Mouse (Mus musculus): ENCODE measurements around the gene Tiam1.

GRCm38 (mm10) chr16:89874012-89874704 is 269.4 kb downstream of the Tiam1 start:
- no peak for TF ChIP-seq POLR2A (IDR thresholded peaks at IDR 0.05; ENCODE audit: insufficient read depth, low read depth, low read length)
- TF ChIP-seq CTCF (IDR thresholded peaks at IDR 0.05; ENCODE audit: insufficient read depth, low read depth, low read length): no peak
